Mouse (Mus musculus) liver, postnatal 0 days (tissue): ENCODE measurements around the gene Cryba1.

Source experiments
- CTCF ChIP-seq: sonication (generic); IDR thresholded peaks from 2 replicates; pipeline ENCODE4 v1.5.1; 2016; ENCODE audit warnings: antibody characterized with exemption, low read depth
- EP300 ChIP-seq: IDR thresholded peaks from 2 replicates; pipeline ENCODE4 v1.6.1; 2016; ENCODE audit warnings: antibody characterized with exemption, low read depth, mild to moderate bottlenecking

GRCm38 (mm10) chr11:77724766-77725165 is 317 bp downstream of the Cryba1 start:
- TF ChIP-seq CTCF (no peak), EP300 (no peak)
